Mouse (Mus musculus) stomach, postnatal 0 days (tissue): Measurements from ENCODE around the gene Krtap6-5. TPM values are rescaled to one million over a fixed set of nuclear protein-coding genes. Genes with fewer than 3 reads are reported as not detected.

ENCODE experiments used
- ATAC-seq: fragments of 200-750 bp; cut with Nextera tagmentation; 2 replicates; pipeline ENCODE4 v1.8.0; 2017; ENCODE audit not compliant: low FRiP score, low TSS enrichment
- DNase-seq: peaks from one replicate; pipeline ENCODE4 v3.0.0-alpha.2; 2016; ENCODE audit warnings: low spot score
- H3K27ac ChIP-seq: fragments of 300-500 bp; sonication (generic); replicated peaks from 2 replicates; pipeline ENCODE4 v1.5.1; 2014; ENCODE audit warnings: mild to moderate bottlenecking, control low read depth
- H3K27me3 ChIP-seq: fragments of 300-500 bp; sonication (generic); 2 replicates; pipeline ENCODE4 v1.6.1; 2014; ENCODE audit warnings: low read length; ENCODE audit not compliant: control insufficient read depth, insufficient read depth
- H3K36me3 ChIP-seq: fragments of 300-500 bp; sonication (generic); 2 replicates; pipeline ENCODE4 v1.6.1; 2014; ENCODE audit warnings: low read length, mixed read lengths; ENCODE audit not compliant: control insufficient read depth, insufficient read depth
- H3K4me1 ChIP-seq: fragments of 300-500 bp; sonication (generic); replicated peaks from 2 replicates; pipeline ENCODE4 v1.6.1; 2014; ENCODE audit warnings: antibody characterized with exemption; ENCODE audit not compliant: control insufficient read depth, insufficient read depth
- H3K4me2 ChIP-seq: fragments of 300-500 bp; sonication (generic); replicated peaks from 2 replicates; pipeline ENCODE4 v1.6.1; 2014; ENCODE audit warnings: low read depth, mild to moderate bottlenecking, control low read depth, moderate library complexity
- H3K4me3 ChIP-seq: fragments of 300-500 bp; sonication (generic); 2 replicates; pipeline ENCODE4 v1.5.1; 2014; ENCODE audit warnings: low read depth, low read length, control low read depth
- H3K9ac ChIP-seq: fragments of 300-500 bp; sonication (generic); 2 replicates; pipeline ENCODE4 v1.6.1; 2014; ENCODE audit warnings: mild to moderate bottlenecking, low read length, control low read depth, mixed read lengths
- H3K9me3 ChIP-seq: fragments of 300-500 bp; sonication (generic); 2 replicates; pipeline ENCODE4 v1.6.1; 2016; ENCODE audit warnings: low read length; ENCODE audit not compliant: control insufficient read depth
- CTCF ChIP-seq: IDR thresholded peaks from 2 replicates; pipeline ENCODE4 v1.5.1; 2016; ENCODE audit warnings: antibody characterized with exemption, low read depth, mild to moderate bottlenecking, moderate library complexity
- EP300 ChIP-seq: optimal IDR thresholded peaks from 2 replicates; pipeline ENCODE3; 2016; ENCODE audit warnings: antibody characterized with exemption
- WGBS: fragments of 180-500 bp; shearing (Covaris S2); extraction: QIAGEN DNeasy Blood & Tissue Kit; methylation state at CpG from one replicate; pipeline ENCODE4 v1.1.7; 2014; 5-methylcytosine and 5-hydroxymethylcytosine counted together
- polyA plus RNA-seq: library from polyadenylated mRNA; unstranded; fragments of >200 nt; fragmentation: Nextera tagmentation; extraction: Ambion mirVana; gene quantifications from 2 replicates; pipeline ENCODE4 v1.2.1, GENCODE M21; 2015

Gene Krtap6-5
- polyA plus RNA-seq, 1 experiment from 2014 or later, result not detected

- Histone ChIP-seq H3K36me3 (no peaks in the 10 kb centered on the region), H3K9me3 (no peaks in the 10 kb centered on the region), H3K4me1 (no peaks in the 10 kb centered on the region), H3K4me3 (no peak overlapping the region), H3K4me2 (no peak overlapping the region), H3K9ac (no peak overlapping the region), H3K27ac (no peak overlapping the region), H3K27me3 (no peaks in the 10 kb centered on the region)
- ATAC-seq (no peak), DNase-seq (no peak)
- TF ChIP-seq CTCF, result no peak
- WGBS, result 93% methylated on average over 3 of the region's 3 CpGs
Measured at GRCm38 (mm10) chr16:89013973-89014372, 33.7 kb downstream of the Krtap6-5 start.

DNA sequence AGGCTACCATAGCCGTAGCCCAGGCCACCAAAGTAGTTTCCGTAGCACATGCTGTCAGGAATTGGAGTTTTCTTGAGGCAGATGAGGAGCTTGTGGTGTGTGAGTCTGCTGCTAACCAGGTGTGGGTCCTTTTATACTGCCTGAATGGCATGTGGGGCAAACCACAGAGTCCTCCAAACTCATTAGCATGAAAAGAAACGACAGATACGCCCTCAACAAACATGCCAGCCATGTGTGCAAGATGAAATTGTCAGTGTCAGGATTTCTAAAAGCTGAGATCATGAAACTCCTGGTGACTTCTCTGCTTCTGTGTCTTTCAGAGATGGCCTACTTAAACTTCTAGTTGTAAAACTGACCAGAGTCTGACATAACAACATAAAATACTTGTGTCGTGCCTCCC lies 37.0 kb downstream of the Krtap6-5 start, which contains the start of gene Krtap22-2:
TSS of gene Krtap22-2 (minus strand) at position 101 of the 400 bp plus-strand sequence.
- no peaks in the 10 kb centered on the region for H3K27me3 ChIP-seq
- TF ChIP-seq EP300, result no peak
- TF ChIP-seq CTCF, result no peak
- H3K4me2 ChIP-seq, result no peak within 1 kb of the TSS
- no peak within 1 kb of the TSS for H3K4me3 ChIP-seq
- ATAC-seq (no peak), DNase-seq (no peak)
- no peaks in the 10 kb centered on the region for H3K36me3 ChIP-seq
- no peaks in the 10 kb centered on the region for H3K4me1 ChIP-seq
- no peak within 1 kb of the TSS for H3K9ac ChIP-seq
- H3K27ac ChIP-seq, result no peak within 1 kb of the TSS
- 71% methylated on average over 5 of the region's 5 CpGs for WGBS
- H3K9me3 ChIP-seq, result no peaks in the 10 kb centered on the region

Other genes with a start within 250 kb of the Krtap6-5 start
- not detected in 2 replicates for gene Gm20741, start 235.7 kb downstream of the Krtap6-5 start, polyA plus RNA-seq
- not detected in 2 replicates for gene Krtap15, start 227.7 kb downstream of the Krtap6-5 start, polyA plus RNA-seq
- gene Krtap14, start 221.7 kb downstream of the Krtap6-5 start, polyA plus RNA-seq, result not detected in 2 replicates
- gene Krtap19-1, start 178.5 kb downstream of the Krtap6-5 start, polyA plus RNA-seq, result not detected in 2 replicates
- gene Krtap19-2, start 173.6 kb downstream of the Krtap6-5 start, polyA plus RNA-seq, result not detected in 2 replicates
- not detected in 2 replicates for gene Krtap19-3, start 169.8 kb downstream of the Krtap6-5 start, polyA plus RNA-seq
- not detected in 2 replicates for gene Krtap19-4, start 162.8 kb downstream of the Krtap6-5 start, polyA plus RNA-seq
- not detected in 2 replicates for gene Krtap19-5, start 151.4 kb downstream of the Krtap6-5 start, polyA plus RNA-seq
- gene Krtap19-9b, start 115.6 kb downstream of the Krtap6-5 start, polyA plus RNA-seq, result not detected in 2 replicates
- not detected in 2 replicates for gene Krtap16-3, start 85.0 kb downstream of the Krtap6-5 start, polyA plus RNA-seq
- gene Krtap22-2, start 37.1 kb downstream of the Krtap6-5 start, polyA plus RNA-seq, result not detected in 2 replicates
- not detected in 2 replicates for gene Gm10229, start 32.6 kb downstream of the Krtap6-5 start, polyA plus RNA-seq
- not detected in 2 replicates for gene Krtap6-1, start 16.2 kb downstream of the Krtap6-5 start, polyA plus RNA-seq
- not detected in 2 replicates for gene Gm10228, start 6.4 kb downstream of the Krtap6-5 start, polyA plus RNA-seq
- gene 1110025L11Rik, start 16.1 kb upstream of the Krtap6-5 start, polyA plus RNA-seq, result not detected in 2 replicates
- gene Krtap6-3, start 36.1 kb upstream of the Krtap6-5 start, polyA plus RNA-seq, result not detected in 2 replicates
- not detected in 2 replicates for gene Gm6358, start 93.0 kb upstream of the Krtap6-5 start, polyA plus RNA-seq
- gene Gm10061, start 103.2 kb upstream of the Krtap6-5 start, polyA plus RNA-seq, result not detected in 2 replicates
- gene Gm9789, start 110.1 kb upstream of the Krtap6-5 start, polyA plus RNA-seq, result not detected in 2 replicates
- not detected in 2 replicates for gene Gm7735, start 121.6 kb upstream of the Krtap6-5 start, polyA plus RNA-seq
- gene 1110057P08Rik, start 126.9 kb upstream of the Krtap6-5 start, polyA plus RNA-seq, result not detected in 2 replicates
- not detected in 2 replicates for gene Krtap20-2, start 158.0 kb upstream of the Krtap6-5 start, polyA plus RNA-seq